Mouse (Mus musculus): Measurements from ENCODE around the gene Mrpl24. TPM values are rescaled to one million over a fixed set of nuclear protein-coding genes. Genes with fewer than 3 reads are reported as not detected.
A peak's percentile ranks its signal among the peaks of the same experiment; 100 is the strongest.
"Not testable (repeated sequence)": the region's sequence is repeated elsewhere in the genome, so short reads cannot be mapped to it uniquely, and the experiment has no call there.

The Mrpl24 gene
- polyA plus RNA-seq (2015; fragmentation: Nextera tagmentation; extraction: Ambion mirVana) = 78.7 and 80.6 TPM in 2 replicates

- H3K9ac ChIP-seq (ENCODE audit: low read depth, low read length) = peak within 1 kb of the TSS; percentile 77
- peaks cover 3% of the 10 kb centered on the region; the same call in 1 of the 2 replicates for H3K4me1 ChIP-seq (ENCODE audit: control insufficient read depth, insufficient read depth, low read length)
- H3K4me2 ChIP-seq (ENCODE audit: low read depth, low read length) = peak within 1 kb of the TSS; percentile 64
- H3K9me3 ChIP-seq (ENCODE audit: control insufficient read depth, low read length) = no peaks in the 10 kb centered on the region
- H3K4me3 ChIP-seq (ENCODE audit: low read length) = peak within 1 kb of the TSS; percentile 71
- peak; percentile 90 for ATAC-seq
- WGBS = under 1% methylated on average over 30 of the region's 30 CpGs
- peaks cover 5% of the 10 kb centered on the region; the same call in 1 of the 2 replicates for H3K36me3 ChIP-seq (ENCODE audit: control insufficient read depth, insufficient read depth, low read length)
- H3K27ac ChIP-seq (ENCODE audit: low read length) = peak within 1 kb of the TSS; percentile 86
- no peaks in the 10 kb centered on the region for H3K27me3 ChIP-seq (replicated peaks; ENCODE audit: control insufficient read depth, insufficient read depth, low read length)
Observed at GRCm38 (mm10) chr3:87919336-87920108, at the start of gene Mrpl24. TSS of gene Mrpl24 (plus strand) at chr3:87919506.

GRCm38 (mm10) chr3:87877730-87878129, 41.6 kb upstream of the Mrpl24 start:
- H3K27ac ChIP-seq (ENCODE audit: low read length) = no peak overlapping the region
- ATAC-seq = no peak
- WGBS = 91% methylated on average over 4 of the region's 4 CpGs
- H3K4me2 ChIP-seq (ENCODE audit: low read depth, low read length) = no peak overlapping the region
- H3K36me3 ChIP-seq (ENCODE audit: control insufficient read depth, insufficient read depth, low read length) = no peaks in the 10 kb centered on the region
- no peaks in the 10 kb centered on the region for H3K27me3 ChIP-seq (replicated peaks; ENCODE audit: control insufficient read depth, insufficient read depth, low read length)
- no peak overlapping the region for H3K4me3 ChIP-seq (ENCODE audit: low read length)
- no peaks in the 10 kb centered on the region for H3K4me1 ChIP-seq (ENCODE audit: control insufficient read depth, insufficient read depth, low read length)
- no peaks in the 10 kb centered on the region for H3K9me3 ChIP-seq (ENCODE audit: control insufficient read depth, low read length)
- no peak overlapping the region for H3K9ac ChIP-seq (ENCODE audit: low read depth, low read length)

- no peaks in the 10 kb centered on the region for H3K27me3 ChIP-seq (replicated peaks; ENCODE audit: control insufficient read depth, insufficient read depth, low read length)
- 1% methylated on average over 3 of the region's 3 CpGs for WGBS
- peak overlapping the region; percentile 74 for H3K4me2 ChIP-seq (ENCODE audit: low read depth, low read length)
- no peaks in the 10 kb centered on the region for H3K9me3 ChIP-seq (ENCODE audit: control insufficient read depth, low read length)
- peak overlapping the region; percentile 96 for H3K9ac ChIP-seq (ENCODE audit: low read depth, low read length)
- ATAC-seq = no peak
- H3K27ac ChIP-seq (ENCODE audit: low read length) = peak overlapping the region; percentile 96; the same call in 1 of the 2 replicates
- peaks cover 17% of the 10 kb centered on the region for H3K4me1 ChIP-seq (ENCODE audit: control insufficient read depth, insufficient read depth, low read length)
- peak overlapping the region; percentile 100 for H3K4me3 ChIP-seq (ENCODE audit: low read length)
- H3K36me3 ChIP-seq (ENCODE audit: control insufficient read depth, insufficient read depth, low read length) = no peaks in the 10 kb centered on the region
Observed at GRCm38 (mm10) chr3:87884291-87884690, 35.0 kb upstream of the Mrpl24 start.

- no peaks in the 10 kb centered on the region for H3K27me3 ChIP-seq (replicated peaks; ENCODE audit: control insufficient read depth, insufficient read depth, low read length)
- peak overlapping the region; percentile 96 for H3K9ac ChIP-seq (ENCODE audit: low read depth, low read length)
- peak overlapping the region; percentile 74 for H3K4me2 ChIP-seq (ENCODE audit: low read depth, low read length)
- under 1% methylated on average over 24 of the region's 28 CpGs for WGBS
- H3K4me1 ChIP-seq (ENCODE audit: control insufficient read depth, insufficient read depth, low read length) = peaks cover 17% of the 10 kb centered on the region
- peak overlapping the region; percentile 100 for H3K4me3 ChIP-seq (ENCODE audit: low read length)
- no peaks in the 10 kb centered on the region for H3K36me3 ChIP-seq (ENCODE audit: control insufficient read depth, insufficient read depth, low read length)
- H3K9me3 ChIP-seq (ENCODE audit: control insufficient read depth, low read length) = no peaks in the 10 kb centered on the region
- peak overlapping the region; percentile 96 for H3K27ac ChIP-seq (ENCODE audit: low read length)
- no peak; the same call in none of the 2 replicates for ATAC-seq
Observed at GRCm38 (mm10) chr3:87884708-87885251, 34.5 kb upstream of the Mrpl24 start.

- peak; percentile 97 for ATAC-seq
- Histone ChIP-seq H3K27ac (ENCODE audit: low read length) (peak within 1 kb of the TSS; percentile 96), H3K9ac (ENCODE audit: low read depth, low read length) (peak within 1 kb of the TSS; percentile 96), H3K9me3 (ENCODE audit: control insufficient read depth, low read length) (no peaks in the 10 kb centered on the region), H3K36me3 (ENCODE audit: control insufficient read depth, insufficient read depth, low read length) (no peaks in the 10 kb centered on the region), H3K4me2 (ENCODE audit: low read depth, low read length) (peak within 1 kb of the TSS; percentile 74), H3K27me3 (replicated peaks; ENCODE audit: control insufficient read depth, insufficient read depth, low read length) (no peaks in the 10 kb centered on the region), H3K4me3 (ENCODE audit: low read length) (peak within 1 kb of the TSS; percentile 100), H3K4me1 (ENCODE audit: control insufficient read depth, insufficient read depth, low read length) (peaks cover 17% of the 10 kb centered on the region)
- WGBS = under 1% methylated on average over 33 of the region's 33 CpGs
Observed at GRCm38 (mm10) chr3:87885281-87886003, 33.9 kb upstream of the Mrpl24 start, which contains the start of gene Prcc. TSS of gene Prcc (minus strand) at chr3:87885608.

GRCm38 (mm10) chr3:87886004-87886365, 33.3 kb upstream of the Mrpl24 start:
- Histone ChIP-seq H3K9ac (ENCODE audit: low read depth, low read length) (peak overlapping the region; percentile 54), H3K36me3 (ENCODE audit: control insufficient read depth, insufficient read depth, low read length) (no peaks in the 10 kb centered on the region), H3K9me3 (ENCODE audit: control insufficient read depth, low read length) (no peaks in the 10 kb centered on the region), H3K4me2 (ENCODE audit: low read depth, low read length) (peak overlapping the region; percentile 49), H3K4me1 (ENCODE audit: control insufficient read depth, insufficient read depth, low read length) (peaks cover 17% of the 10 kb centered on the region), H3K4me3 (ENCODE audit: low read length) (peak overlapping the region; percentile 100), H3K27me3 (replicated peaks; ENCODE audit: control insufficient read depth, insufficient read depth, low read length) (no peaks in the 10 kb centered on the region), H3K27ac (ENCODE audit: low read length) (no peak overlapping the region)
- WGBS = 7% methylated on average over 10 of the region's 10 CpGs
- peak; percentile 17 for ATAC-seq

- Histone ChIP-seq H3K4me3 (ENCODE audit: low read length) (peak overlapping the region; percentile 100), H3K36me3 (ENCODE audit: control insufficient read depth, insufficient read depth, low read length) (no peaks in the 10 kb centered on the region), H3K4me2 (ENCODE audit: low read depth, low read length) (no peak overlapping the region), H3K9ac (ENCODE audit: low read depth, low read length) (0 out of 2 replicates have a peak overlapping the region, but pooled peaks have one; percentile 54), H3K9me3 (ENCODE audit: control insufficient read depth, low read length) (no peaks in the 10 kb centered on the region), H3K4me1 (ENCODE audit: control insufficient read depth, insufficient read depth, low read length) (peaks cover 17% of the 10 kb centered on the region), H3K27me3 (replicated peaks; ENCODE audit: control insufficient read depth, insufficient read depth, low read length) (no peaks in the 10 kb centered on the region), H3K27ac (ENCODE audit: low read length) (no peak overlapping the region)
- 82% methylated on average over 6 of the region's 6 CpGs for WGBS
- no peak for ATAC-seq
Observed at GRCm38 (mm10) chr3:87886416-87886815, 32.9 kb upstream of the Mrpl24 start.

- not testable (repeated sequence) for H3K27me3 ChIP-seq (replicated peaks; ENCODE audit: control insufficient read depth, insufficient read depth, low read length); H3K4me3 ChIP-seq (ENCODE audit: low read length); H3K9me3 ChIP-seq (ENCODE audit: control insufficient read depth, low read length); H3K9ac ChIP-seq (ENCODE audit: low read depth, low read length); H3K27ac ChIP-seq (ENCODE audit: low read length); H3K36me3 ChIP-seq (ENCODE audit: control insufficient read depth, insufficient read depth, low read length); H3K4me2 ChIP-seq (ENCODE audit: low read depth, low read length); ATAC-seq
- peaks cover 17% of the 10 kb centered on the region for H3K4me1 ChIP-seq (ENCODE audit: control insufficient read depth, insufficient read depth, low read length)
- WGBS = 86% methylated on average over 4 of the region's 4 CpGs
Observed at GRCm38 (mm10) chr3:87887400-87887799, 31.9 kb upstream of the Mrpl24 start.

GRCm38 (mm10) chr3:87891481-87891880, 27.8 kb upstream of the Mrpl24 start:
- no peak overlapping the region for H3K27ac ChIP-seq (ENCODE audit: low read length)
- no peak for ATAC-seq
- H3K27me3 ChIP-seq (replicated peaks; ENCODE audit: control insufficient read depth, insufficient read depth, low read length) = no peaks in the 10 kb centered on the region
- no peak overlapping the region for H3K4me3 ChIP-seq (ENCODE audit: low read length)
- peaks cover 1% of the 10 kb centered on the region; the same call in 1 of the 2 replicates for H3K4me1 ChIP-seq (ENCODE audit: control insufficient read depth, insufficient read depth, low read length)
- no peak overlapping the region for H3K4me2 ChIP-seq (ENCODE audit: low read depth, low read length)
- no peaks in the 10 kb centered on the region for H3K9me3 ChIP-seq (ENCODE audit: control insufficient read depth, low read length)
- 71% methylated on average over 3 of the region's 3 CpGs for WGBS
- no peak overlapping the region for H3K9ac ChIP-seq (ENCODE audit: low read depth, low read length)
- no peaks in the 10 kb centered on the region for H3K36me3 ChIP-seq (ENCODE audit: control insufficient read depth, insufficient read depth, low read length)

All from intestine, embryonic 16.5 days (tissue).